Mouse (Mus musculus): ENCODE results near the gene Minos1.
A peak's percentile ranks its signal among the peaks of the same experiment; 100 is the strongest.

The Minos1 gene

GRCm38 (mm10) chr4:139092356-139093195, 38.3 kb downstream of the Minos1 start, which contains the start of gene Nbl1:
Gene Nbl1 (minus strand): TSS chr4:139092993.
- DNase-seq, result no peak

- no peak for DNase-seq
Measured at GRCm38 (mm10) chr4:139091478-139092355, 39.2 kb downstream of the Minos1 start.

DNA sequence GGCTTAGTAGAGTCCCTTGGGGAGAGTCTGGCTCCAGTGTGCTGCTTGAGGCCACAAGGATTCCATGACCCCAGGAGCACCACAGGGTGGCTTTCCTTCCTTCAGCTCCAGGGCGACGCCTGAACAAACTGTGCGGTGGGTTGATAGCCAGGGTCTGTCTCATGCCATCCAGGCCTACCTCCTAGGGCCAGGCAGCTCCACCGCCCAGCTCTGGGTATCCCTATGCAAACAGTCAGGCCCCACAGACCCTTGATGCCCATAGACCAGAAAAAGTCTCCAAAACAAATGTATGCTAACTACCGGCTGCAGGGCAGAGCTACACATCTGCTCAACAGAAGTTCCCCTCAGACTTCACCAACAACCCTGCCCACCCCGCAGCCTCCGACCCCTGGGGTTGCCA, 39.8 kb downstream of the Minos1 start:
- DNase-seq, result no peak

- no peak for DNase-seq
Measured at GRCm38 (mm10) chr4:139090303-139090940, 40.5 kb downstream of the Minos1 start.

DNA sequence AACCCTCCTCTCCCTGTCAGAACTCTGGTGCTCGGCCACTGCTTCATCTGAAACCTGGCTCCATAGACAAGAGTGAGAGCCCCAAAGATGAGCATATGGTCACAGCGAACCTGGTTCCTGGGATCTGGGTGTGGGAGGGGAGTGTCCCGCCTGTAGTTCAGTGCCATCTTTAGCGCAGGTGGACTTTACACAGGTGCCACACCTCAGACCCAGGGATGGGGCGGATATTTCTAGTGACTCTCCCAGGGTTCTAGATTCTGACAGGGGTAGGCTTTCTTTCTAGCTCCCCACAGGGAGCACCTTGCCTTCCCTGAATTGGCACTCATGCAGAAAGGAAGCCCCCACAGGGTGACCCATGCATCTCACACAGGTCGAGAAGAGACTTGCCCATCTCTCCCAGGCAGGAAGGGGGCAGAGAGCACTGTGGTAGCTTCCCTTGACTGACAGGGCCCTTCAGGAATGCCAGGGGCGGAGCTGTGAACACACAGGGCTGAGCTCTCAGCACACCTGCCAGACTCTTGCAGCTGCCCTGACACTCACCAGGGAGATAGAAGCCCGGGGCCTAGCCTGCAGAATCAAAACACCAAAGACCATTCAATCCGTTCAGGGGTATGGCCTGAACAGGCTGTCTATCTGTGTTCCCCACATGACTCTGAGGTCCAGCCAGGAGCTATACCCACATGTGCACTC, 41.8 kb downstream of the Minos1 start:
- DNase-seq, result no peak

GRCm38 (mm10) chr4:139086984-139087383, 43.9 kb downstream of the Minos1 start:
- DNase-seq, result no peak

DNA sequence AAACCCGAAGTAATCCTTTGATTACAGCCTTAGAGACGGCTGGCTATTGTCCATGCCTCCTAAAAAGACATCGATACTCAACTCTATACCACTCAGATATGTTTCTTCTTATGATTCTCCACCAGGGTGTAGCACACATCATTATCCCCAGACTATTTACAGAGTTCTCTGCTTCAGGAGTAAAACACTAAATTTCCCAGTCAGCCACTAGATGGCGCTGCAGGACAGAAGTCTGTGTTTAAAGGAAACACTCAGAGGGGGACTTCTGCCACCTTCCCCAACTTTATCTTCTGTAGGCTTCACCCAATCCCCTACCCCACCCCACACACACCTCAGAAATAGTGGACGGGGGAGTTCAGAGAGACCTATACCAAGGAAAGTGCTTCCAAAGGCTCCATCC, 44.9 kb downstream of the Minos1 start:
- DNase-seq, result peak; percentile 73

- no peak for DNase-seq
Measured at GRCm38 (mm10) chr4:139085337-139085736, 45.6 kb downstream of the Minos1 start.

- no peak for DNase-seq
Measured at GRCm38 (mm10) chr4:139082790-139083564, 47.9 kb downstream of the Minos1 start.

GRCm38 (mm10) chr4:139081270-139081931, 49.5 kb downstream of the Minos1 start:
- DNase-seq, result peak; percentile 29

- DNase-seq, result no peak
Measured at GRCm38 (mm10) chr4:139080259-139080658, 50.7 kb downstream of the Minos1 start.

DNA sequence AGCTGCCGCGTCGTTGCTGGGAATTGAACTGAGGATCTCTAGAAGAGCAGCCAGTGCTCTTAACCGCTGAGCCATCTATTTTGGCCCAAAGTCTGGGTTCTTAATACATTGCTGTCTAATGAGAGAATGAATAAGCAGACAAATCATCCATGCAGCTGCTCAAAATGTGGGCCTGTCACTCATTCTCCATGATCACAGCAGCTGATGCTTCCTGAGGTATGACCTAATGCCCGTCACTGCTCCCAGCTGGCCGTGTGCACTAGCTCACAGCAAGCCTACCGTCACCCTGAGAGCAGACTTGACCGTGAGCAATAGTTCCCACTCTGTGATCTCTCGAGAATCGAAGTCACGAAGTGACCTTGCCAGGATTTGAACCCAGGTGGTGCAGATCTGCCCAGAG, 51.5 kb downstream of the Minos1 start:
- no peak for DNase-seq

DNA sequence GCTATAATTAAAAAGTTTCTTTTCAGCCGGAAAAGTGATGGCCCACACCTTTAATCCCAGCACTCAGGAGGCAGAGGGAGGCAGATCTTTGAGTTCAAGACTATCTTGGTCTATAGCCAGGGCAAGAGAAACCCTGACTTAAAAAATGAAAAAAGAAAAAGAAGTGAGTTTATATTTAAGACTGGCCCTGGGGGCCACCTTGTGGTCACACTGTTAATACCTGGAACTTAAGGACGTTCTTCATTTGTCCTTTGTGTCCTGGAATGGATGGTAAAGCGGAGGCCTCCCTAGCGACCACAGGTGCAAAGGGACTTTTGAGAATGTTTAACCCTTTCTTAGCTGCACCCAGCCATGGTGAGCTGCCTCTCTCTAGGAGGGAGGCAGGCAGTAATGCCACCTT, 52.2 kb downstream of the Minos1 start:
- no peak for DNase-seq

DNA sequence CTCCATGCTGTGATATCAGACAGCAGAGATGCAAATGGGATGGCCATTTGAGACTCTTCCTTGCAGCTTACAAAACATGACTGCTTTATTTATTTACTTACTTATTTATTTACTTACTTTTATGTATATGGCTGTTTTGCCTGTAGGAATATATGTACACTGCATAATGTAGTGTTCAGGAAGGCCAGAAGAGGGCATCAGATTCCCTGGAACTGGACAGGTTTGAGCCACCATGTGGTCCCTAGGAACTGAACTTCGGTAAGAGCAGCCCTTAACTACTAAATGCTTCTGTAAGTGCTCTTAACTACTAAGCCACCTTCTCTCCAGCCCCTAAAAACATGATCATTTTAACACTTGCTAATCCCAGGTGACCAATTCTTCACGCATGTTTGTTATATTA, 52.6 kb downstream of the Minos1 start:
- DNase-seq, result no peak

GRCm38 (mm10) chr4:139075915-139076314, 55.0 kb downstream of the Minos1 start:
- no peak for DNase-seq

DNA sequence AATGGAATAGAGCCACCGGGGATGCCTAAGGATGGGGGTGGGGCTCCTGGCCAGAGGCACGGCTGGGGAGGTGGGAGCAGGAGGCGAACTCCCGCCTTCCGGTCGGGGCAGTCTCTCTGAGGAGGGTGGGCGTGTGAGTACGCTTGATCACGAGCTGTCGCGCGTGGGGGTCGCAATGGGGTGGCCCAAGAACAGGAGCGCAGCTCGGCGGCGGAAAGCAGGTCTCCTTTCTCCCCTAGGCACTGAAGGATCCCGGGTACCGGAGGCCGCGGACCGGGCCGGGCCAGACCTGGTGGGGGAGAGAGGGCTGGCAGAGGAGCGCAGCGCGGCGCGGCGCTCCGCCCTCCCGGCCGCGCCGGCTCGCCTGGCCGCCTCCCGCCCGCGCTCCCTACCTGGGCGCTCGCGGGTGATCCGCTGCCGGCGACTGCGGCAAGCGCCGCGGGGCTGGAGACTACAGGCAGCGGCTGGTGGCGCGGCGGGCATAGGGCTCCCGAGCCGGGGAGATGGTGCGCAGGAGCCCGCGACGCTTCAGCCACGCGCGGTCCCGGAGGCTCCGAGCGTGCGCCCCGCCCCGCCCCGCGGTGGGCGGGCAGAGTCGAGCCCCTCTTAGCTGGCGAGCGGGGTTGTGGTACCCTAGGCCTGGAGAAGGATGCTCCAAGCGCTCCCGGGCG, 55.7 kb downstream of the Minos1 start, which contains the start of gene Htr6:
Gene Htr6, minus strand, starts transcription at position 530 of the 671 bp plus-strand sequence.
- DNase-seq, result no peak

DNA sequence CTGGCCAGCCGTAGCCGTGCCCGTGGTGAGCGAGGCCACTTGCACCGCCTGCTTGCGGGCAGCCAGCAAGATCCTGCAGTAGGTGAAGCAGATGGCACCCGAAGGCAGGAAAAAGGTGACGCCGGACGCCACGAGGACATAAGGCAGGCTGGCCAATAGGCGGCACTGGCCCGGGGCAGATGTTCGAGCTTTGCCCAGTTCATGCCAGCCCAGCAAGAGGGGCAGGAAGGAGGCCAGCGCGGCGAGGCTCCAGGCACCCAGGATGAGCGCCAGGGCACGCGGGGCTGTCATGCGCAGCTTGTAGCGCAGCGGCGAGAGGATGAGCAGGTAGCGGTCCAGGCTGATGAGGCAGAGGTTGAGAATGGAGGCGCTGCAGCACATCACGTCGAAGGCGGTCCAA, 56.9 kb downstream of the Minos1 start:
- DNase-seq, result no peak

- no peak for DNase-seq
Measured at GRCm38 (mm10) chr4:139068287-139068686, 62.6 kb downstream of the Minos1 start.

DNA sequence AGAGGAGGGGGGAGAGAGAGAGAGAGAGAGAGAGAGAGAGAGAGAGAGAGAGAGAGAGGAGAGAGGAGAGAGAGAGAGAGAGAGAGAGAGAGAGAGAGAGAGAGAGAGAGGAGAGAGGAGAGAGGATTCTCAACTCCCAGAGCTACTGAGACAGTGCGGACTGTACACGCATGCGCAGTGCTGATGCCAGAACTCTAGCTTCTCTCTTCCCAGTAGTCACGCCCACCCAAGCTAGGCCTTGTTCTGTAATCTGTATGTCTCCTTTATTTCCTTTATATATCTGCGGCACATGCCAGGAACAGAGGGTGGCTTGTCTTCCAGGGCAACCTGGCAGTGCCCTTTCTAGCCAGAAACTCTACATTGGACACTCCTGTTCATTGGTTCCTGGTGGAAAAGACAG, 66.1 kb downstream of the Minos1 start:
- DNase-seq, result no peak

- no peak for DNase-seq
Measured at GRCm38 (mm10) chr4:139059569-139059968, 71.3 kb downstream of the Minos1 start.

DNA sequence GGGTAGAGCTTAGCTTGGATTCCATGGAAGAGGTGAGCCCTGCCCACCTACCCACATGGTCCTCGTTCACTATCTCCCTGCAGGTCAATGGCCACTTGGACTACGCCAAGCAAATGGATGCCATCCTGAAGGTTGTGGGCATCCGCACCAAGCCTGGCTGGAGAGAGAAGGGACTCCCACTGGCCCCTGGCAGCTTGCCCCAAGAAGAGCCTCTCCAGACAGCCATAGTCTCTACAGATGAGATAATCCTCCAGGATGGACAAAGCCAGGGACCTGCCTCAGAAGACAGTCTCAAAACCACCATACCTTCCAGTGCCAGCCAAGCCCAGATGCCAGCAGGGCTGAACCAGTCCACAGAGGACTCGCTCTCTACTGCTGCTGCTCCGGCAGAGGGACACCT, 72.9 kb downstream of the Minos1 start:
- DNase-seq, result no peak

Measured in cerebellum, adult 11 months (tissue).